Mouse (Mus musculus) left cerebral cortex, postnatal 4 days (tissue): ENCODE measurements at regions not wholly inside any gene's neighbourhood (a gene's known extent, or its start where the extent isn't known, plus 50 kb on each side); places are given as distances from the start of the nearest gene placed in this dataset.
A peak's percentile ranks its signal among the peaks of the same experiment; 100 is the strongest.

Experiments
- DNase-seq: peaks from one replicate; pipeline ENCODE4 v3.0.0-alpha.2; 2022
- intact Hi-C: fragments of 180-260 bp; cut with DNase I; formaldehyde crosslinking; loops from one replicate; pipeline ENCODE4 v1.15.1; 2025

- intact Hi-C loops = no loop called here
- DNase-seq = no peak
Measured at GRCm38 (mm10) chr16:64682360-64682759, 80.2 kb upstream of the Csnka2ip start.

DNA sequence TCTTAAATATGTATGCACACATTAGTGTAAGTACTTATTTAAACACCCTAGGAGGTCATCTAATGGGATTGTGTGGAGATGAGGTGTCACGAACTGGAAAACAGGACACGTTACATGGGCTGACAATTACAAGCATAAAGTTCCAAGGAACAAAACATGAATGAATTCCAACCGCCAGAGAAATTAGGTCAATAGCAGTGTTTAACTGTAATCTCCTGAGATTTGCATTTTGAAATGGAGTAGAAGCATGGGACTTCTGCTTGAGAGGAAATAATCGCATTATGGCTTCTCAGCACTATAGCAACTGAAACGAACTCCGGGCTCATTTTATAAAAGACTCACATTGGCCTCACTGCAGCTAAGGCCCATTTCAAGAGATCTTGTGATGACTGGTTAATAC lies 79.7 kb upstream of the Csnka2ip start:
- intact Hi-C loops = no loop called here

GRCm38 (mm10) chr16:64680843-64681242 lies 78.6 kb upstream of the Csnka2ip start:
- intact Hi-C loops = no loop called here
- peak; percentile 20 for DNase-seq

More for the DNA sequence above, 79.7 kb upstream of the Csnka2ip start:
- DNase-seq = no peak

GRCm38 (mm10) chr16:64677352-64677751 lies 75.1 kb upstream of the Csnka2ip start:
- DNase-seq = peak; percentile 4
- intact Hi-C loops = no loop called here

DNA sequence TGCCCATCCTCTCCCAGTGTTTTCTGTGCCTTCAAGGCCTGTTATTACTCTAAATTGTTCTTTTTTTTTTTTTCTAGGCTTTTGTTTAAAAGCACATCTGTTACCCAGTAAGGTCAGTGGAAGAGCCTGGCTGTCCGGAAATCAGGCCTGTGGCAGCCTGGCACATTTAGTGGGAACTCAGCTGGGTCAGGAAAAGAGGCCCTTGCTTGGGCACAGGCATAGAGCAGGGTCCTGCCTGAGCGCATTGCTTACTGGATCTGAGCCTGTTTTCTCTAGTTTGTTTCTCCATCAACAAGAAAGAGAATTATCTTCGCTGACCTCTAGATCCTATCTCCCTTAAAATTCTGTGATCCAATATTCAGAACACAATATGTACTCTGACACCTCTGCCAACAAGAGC lies 74.7 kb upstream of the Csnka2ip start:
- peak; percentile 13 for DNase-seq
- intact Hi-C loops = no loop called here

- intact Hi-C loops = no loop called here
- DNase-seq = no peak
Measured at GRCm38 (mm10) chr16:64666947-64667346, 64.7 kb upstream of the Csnka2ip start.
